Mouse (Mus musculus) stomach, embryonic 15.5 days (tissue): ENCODE results near the gene Fosl1. TPM values are rescaled to one million over a fixed set of nuclear protein-coding genes. Genes with fewer than 3 reads are reported as not detected.

ENCODE experiments used
- ATAC-seq: fragments of 200-750 bp; cut with Nextera tagmentation; 2 replicates; pipeline ENCODE4 v1.8.0; 2017; ENCODE audit warnings: low read depth, moderate number of reproducible peaks, moderate TSS enrichment; ENCODE audit not compliant: insufficient read depth, low FRiP score
- H3K27ac ChIP-seq: fragments of 300-500 bp; sonication (generic); 2 replicates; pipeline ENCODE4 v1.5.1; 2015; ENCODE audit warnings: mild to moderate bottlenecking, inconsistent platforms
- H3K27me3 ChIP-seq: fragments of 300-500 bp; sonication (generic); replicated peaks from 2 replicates; pipeline ENCODE4 v1.6.1; 2015; ENCODE audit warnings: inconsistent platforms
- H3K36me3 ChIP-seq: fragments of 300-500 bp; sonication (generic); 2 replicates; pipeline ENCODE4 v1.6.1; 2015; ENCODE audit warnings: inconsistent platforms
- H3K4me1 ChIP-seq: fragments of 300-500 bp; sonication (generic); 2 replicates; pipeline ENCODE4 v1.6.1; 2015; ENCODE audit warnings: inconsistent platforms
- H3K4me2 ChIP-seq: fragments of 300-500 bp; sonication (generic); 2 replicates; pipeline ENCODE4 v1.6.1; 2015; ENCODE audit warnings: mild to moderate bottlenecking, inconsistent platforms
- H3K4me3 ChIP-seq: fragments of 300-500 bp; sonication (generic); replicated peaks from 2 replicates; pipeline ENCODE4 v1.5.1; 2015; ENCODE audit warnings: inconsistent platforms
- H3K9ac ChIP-seq: fragments of 300-500 bp; sonication (generic); 2 replicates; pipeline ENCODE4 v1.6.1; 2015; ENCODE audit warnings: inconsistent platforms
- H3K9me3 ChIP-seq: fragments of 300-500 bp; sonication (generic); 2 replicates; pipeline ENCODE4 v1.6.1; 2016; ENCODE audit warnings: inconsistent platforms
- WGBS: fragments of 180-500 bp; shearing (Covaris S2); methylation state at CpG from one replicate; pipeline ENCODE4 v1.1.7; 2015; 5-methylcytosine and 5-hydroxymethylcytosine counted together
- polyA plus RNA-seq: library from polyadenylated mRNA; unstranded; fragments of >200 nt; fragmentation: Nextera tagmentation; extraction: Ambion mirVana; gene quantifications from 2 replicates; pipeline ENCODE4 v1.2.1, GENCODE M21; 2015

Fosl1 gene
- polyA plus RNA-seq, 1 experiment from 2014 or later, result not detected

DNA sequence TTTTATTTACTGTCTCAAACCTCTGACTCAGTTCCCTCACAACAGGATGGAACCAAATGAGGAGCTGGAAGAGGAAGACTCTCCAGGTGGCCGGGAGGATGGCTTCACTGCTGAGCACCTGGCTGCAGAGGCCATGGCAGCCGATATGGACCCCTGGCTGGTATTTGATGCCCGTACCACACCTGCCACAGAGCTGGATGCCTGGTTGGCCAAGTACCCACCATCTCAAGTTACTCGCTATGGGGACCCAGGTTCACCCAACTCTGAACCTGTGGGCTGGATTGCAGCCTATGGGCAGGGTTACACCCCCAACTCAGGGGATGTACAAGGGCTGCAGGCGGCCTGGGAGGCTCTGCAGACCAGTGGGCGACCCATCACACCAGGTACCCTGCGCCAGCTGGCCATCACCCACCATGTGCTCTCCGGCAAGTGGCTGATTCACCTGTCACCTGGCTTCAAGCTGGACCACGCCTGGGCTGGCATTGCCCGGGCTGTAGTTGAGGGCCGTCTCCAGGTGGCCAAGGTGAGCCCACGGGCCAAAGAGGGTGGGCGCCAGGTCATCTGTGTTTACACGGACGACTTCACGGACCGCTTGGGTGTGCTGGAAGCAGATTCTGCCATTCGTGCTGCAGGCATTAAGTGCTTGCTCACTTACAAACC is 21.3 kb upstream of the Fosl1 start:
- Histone ChIP-seq H3K36me3 (peaks cover 15% of the 10 kb centered on the region; the same call in 1 of the 2 replicates), H3K4me1 (peaks cover 31% of the 10 kb centered on the region), H3K27me3 (no peaks in the 10 kb centered on the region), H3K4me3 (peak overlapping the region; percentile 89), H3K9ac (peak overlapping the region; percentile 88; the same call in 1 of the 2 replicates), H3K4me2 (peak overlapping the region; percentile 80), H3K27ac (peak overlapping the region; percentile 85; the same call in 1 of the 2 replicates), H3K9me3 (no peaks in the 10 kb centered on the region)
- 84% methylated on average over 18 of the region's 18 CpGs for WGBS
- ATAC-seq, result no peak

DNA sequence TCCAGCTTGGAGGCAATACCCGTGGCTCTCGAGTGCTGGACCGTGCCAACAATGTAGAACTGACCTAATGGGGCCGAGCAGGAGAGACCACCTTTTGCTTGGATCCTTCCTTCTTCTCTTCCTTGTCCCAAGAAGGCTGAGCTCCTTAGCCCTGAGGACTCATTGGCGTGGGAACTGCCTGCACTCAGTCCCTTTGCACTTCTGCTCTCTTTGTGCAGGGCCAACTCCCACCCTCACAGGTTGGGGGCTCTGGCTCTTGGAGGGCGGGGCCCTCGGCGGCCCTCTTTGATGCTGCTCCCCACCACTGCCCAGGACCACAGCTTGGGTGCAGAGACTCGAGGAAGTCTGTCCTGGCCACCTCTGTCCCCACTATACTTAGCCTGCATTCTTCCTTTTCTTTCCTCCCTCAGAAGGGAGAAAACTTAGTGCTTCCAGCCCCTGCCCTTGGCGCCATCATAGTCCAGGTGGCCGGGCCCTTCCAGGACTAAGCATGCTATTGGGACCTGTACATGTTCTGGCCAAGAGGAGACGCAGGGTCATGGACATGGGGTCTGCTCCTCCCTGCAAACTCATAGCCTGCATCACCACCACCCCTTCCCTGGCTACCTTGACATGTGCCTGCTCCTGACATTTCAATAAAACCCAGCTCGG is 20.6 kb upstream of the Fosl1 start:
- no peak for ATAC-seq
- H3K27ac ChIP-seq, result no peak overlapping the region
- H3K4me3 ChIP-seq, result peak overlapping the region; percentile 89; the same call in 1 of the 2 replicates
- H3K9me3 ChIP-seq, result no peaks in the 10 kb centered on the region
- no peak overlapping the region for H3K9ac ChIP-seq
- H3K36me3 ChIP-seq, result peaks cover 14% of the 10 kb centered on the region; the same call in 1 of the 2 replicates
- H3K4me2 ChIP-seq, result peak overlapping the region; percentile 80
- WGBS, result 85% methylated on average over 13 of the region's 13 CpGs
- H3K27me3 ChIP-seq, result no peaks in the 10 kb centered on the region
- H3K4me1 ChIP-seq, result peaks cover 31% of the 10 kb centered on the region

DNA sequence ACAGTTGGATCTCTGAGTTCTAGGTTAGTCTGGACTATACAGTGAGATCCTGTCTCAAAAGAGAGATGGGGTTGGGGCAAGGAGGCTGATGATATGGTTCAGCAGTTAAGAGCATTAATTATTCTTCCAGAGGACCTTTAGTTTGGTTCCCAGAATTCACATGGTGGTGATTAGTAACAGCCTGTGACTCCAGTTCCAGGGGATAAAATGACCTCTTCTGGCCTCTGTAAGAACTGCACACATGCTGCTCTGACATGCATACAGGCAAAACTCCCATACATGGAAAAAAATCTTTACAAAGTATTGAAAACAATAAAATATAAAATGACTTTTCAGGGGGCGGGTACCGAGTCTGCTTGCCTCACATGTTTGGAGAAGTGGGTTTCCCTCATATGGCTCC is 19.3 kb upstream of the Fosl1 start:
- WGBS, result 85% methylated on average over 2 of the region's 2 CpGs
- ATAC-seq, result no peak
- Histone ChIP-seq H3K4me2 (no peak overlapping the region), H3K9me3 (no peaks in the 10 kb centered on the region), H3K36me3 (peaks cover 10% of the 10 kb centered on the region; the same call in 1 of the 2 replicates), H3K4me3 (no peak overlapping the region), H3K4me1 (peaks cover 34% of the 10 kb centered on the region), H3K27ac (no peak overlapping the region), H3K9ac (no peak overlapping the region), H3K27me3 (no peaks in the 10 kb centered on the region)

DNA sequence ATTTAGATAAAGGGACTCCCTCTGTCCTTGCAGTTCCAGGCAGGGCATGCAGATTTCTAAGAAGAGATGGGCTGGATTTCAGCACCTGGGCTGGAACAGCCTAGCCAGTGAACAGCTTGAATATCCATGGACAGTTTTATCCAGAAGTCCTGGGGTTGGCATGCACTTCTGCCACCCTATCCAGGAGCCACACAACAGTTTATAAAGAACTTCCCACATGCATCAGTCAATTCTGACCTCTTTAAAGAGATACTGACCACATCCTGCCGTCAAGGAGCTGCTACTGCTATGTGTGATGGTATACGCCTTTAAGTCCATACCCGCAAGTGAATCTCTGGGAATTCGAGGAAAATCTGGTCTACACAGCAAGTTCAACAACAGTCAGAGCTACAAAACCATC is 18.1 kb upstream of the Fosl1 start:
- Histone ChIP-seq H3K9me3 (no peaks in the 10 kb centered on the region), H3K9ac (no peak overlapping the region), H3K4me1 (peaks cover 32% of the 10 kb centered on the region), H3K4me2 (no peak overlapping the region), H3K36me3 (0 out of 2 replicates have a peak, but pooled peaks cover 9% of the 10 kb centered on the region), H3K4me3 (no peak overlapping the region), H3K27me3 (no peaks in the 10 kb centered on the region), H3K27ac (no peak overlapping the region)
- no peak for ATAC-seq
- WGBS, result 74% methylated on average over 4 of the region's 4 CpGs

DNA sequence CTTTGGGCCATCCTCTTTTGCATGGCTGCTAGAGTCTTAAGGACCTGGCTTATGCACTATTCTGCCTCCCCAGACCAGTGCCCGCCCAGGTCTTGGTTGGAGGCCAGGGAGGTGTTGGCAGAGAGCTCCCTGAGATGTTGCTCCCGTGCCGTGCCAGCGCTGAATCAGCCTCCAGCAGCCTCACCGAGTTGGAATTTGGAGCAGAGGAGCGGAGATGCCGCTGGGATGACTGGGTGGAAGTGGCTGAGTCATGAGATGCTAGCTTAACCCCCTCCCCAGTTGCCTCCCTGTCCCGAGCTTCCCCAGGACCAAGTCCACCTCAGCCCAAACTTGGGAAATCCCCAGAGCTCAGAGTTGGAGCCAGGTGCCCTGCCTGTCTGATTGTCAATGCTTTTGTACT is 17.5 kb upstream of the Fosl1 start:
- no peaks in the 10 kb centered on the region for H3K9me3 ChIP-seq
- 67% methylated on average over 8 of the region's 8 CpGs for WGBS
- H3K4me2 ChIP-seq, result no peak overlapping the region
- no peak overlapping the region for H3K4me3 ChIP-seq
- H3K9ac ChIP-seq, result no peak overlapping the region
- no peak for ATAC-seq
- H3K27me3 ChIP-seq, result no peaks in the 10 kb centered on the region
- H3K36me3 ChIP-seq, result 0 out of 2 replicates have a peak, but pooled peaks cover 9% of the 10 kb centered on the region
- H3K4me1 ChIP-seq, result peaks cover 34% of the 10 kb centered on the region
- H3K27ac ChIP-seq, result no peak overlapping the region

DNA sequence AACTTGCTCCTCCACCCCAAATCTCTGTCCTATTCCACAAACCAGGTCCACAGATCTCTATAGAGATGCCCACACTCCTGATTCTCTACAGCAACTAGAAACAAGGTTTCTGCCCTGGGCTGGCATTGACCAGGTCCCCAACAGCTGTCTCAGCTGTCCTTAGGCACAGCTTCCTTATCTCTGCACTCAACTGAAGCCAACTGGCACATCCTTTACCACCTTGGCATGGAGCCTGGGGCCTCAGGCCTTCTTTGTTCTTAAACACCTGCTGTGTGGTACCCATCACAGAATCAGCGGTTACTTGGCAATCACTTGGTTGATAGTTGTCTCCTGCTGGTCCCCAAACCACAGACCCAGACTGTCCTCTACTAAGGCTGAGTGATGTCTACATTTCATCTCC is 16.9 kb upstream of the Fosl1 start:
- no peak overlapping the region for H3K9ac ChIP-seq
- H3K4me1 ChIP-seq, result peaks cover 34% of the 10 kb centered on the region
- no peaks in the 10 kb centered on the region for H3K9me3 ChIP-seq
- H3K4me2 ChIP-seq, result no peak overlapping the region
- no peak for ATAC-seq
- no peak overlapping the region for H3K4me3 ChIP-seq
- 0 out of 2 replicates have a peak, but pooled peaks cover 9% of the 10 kb centered on the region for H3K36me3 ChIP-seq
- H3K27ac ChIP-seq, result no peak overlapping the region
- no peaks in the 10 kb centered on the region for H3K27me3 ChIP-seq
- 86% methylated on average over 1 of the region's 1 CpGs for WGBS

DNA sequence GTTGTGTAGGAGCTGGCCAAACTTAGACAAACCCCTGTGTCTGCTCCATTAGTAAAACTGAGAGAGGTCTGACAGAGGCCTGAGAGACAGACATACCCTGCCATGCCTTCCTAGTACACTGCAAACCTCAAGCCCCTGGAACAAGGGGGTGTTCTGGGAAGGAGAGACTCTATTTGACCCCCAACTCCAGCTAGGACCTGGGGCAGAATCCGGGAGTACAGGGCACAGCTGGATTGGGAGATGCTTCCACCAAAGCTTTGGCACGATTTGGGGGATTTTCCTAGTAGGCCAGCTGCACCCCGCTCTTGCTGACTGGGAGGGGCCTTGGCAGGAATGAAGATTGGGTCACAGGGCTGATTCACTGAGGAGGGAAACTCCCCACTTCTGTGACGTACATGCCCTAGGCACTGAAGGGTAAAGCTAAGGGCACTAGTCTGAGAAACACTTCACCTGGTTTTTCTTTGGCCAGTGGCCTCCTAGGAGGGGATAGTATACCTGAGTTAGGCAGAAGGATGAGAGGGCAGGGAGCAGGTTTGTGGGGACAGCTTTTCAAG is 15.4 kb upstream of the Fosl1 start:
- no peak overlapping the region for H3K9ac ChIP-seq
- H3K9me3 ChIP-seq, result no peaks in the 10 kb centered on the region
- ATAC-seq, result no peak
- no peak overlapping the region for H3K4me3 ChIP-seq
- 0 out of 2 replicates have a peak, but pooled peaks cover 2% of the 10 kb centered on the region for H3K36me3 ChIP-seq
- no peak overlapping the region for H3K4me2 ChIP-seq
- H3K27me3 ChIP-seq, result no peaks in the 10 kb centered on the region
- H3K4me1 ChIP-seq, result peaks cover 22% of the 10 kb centered on the region
- 71% methylated on average over 4 of the region's 4 CpGs for WGBS
- no peak overlapping the region for H3K27ac ChIP-seq

DNA sequence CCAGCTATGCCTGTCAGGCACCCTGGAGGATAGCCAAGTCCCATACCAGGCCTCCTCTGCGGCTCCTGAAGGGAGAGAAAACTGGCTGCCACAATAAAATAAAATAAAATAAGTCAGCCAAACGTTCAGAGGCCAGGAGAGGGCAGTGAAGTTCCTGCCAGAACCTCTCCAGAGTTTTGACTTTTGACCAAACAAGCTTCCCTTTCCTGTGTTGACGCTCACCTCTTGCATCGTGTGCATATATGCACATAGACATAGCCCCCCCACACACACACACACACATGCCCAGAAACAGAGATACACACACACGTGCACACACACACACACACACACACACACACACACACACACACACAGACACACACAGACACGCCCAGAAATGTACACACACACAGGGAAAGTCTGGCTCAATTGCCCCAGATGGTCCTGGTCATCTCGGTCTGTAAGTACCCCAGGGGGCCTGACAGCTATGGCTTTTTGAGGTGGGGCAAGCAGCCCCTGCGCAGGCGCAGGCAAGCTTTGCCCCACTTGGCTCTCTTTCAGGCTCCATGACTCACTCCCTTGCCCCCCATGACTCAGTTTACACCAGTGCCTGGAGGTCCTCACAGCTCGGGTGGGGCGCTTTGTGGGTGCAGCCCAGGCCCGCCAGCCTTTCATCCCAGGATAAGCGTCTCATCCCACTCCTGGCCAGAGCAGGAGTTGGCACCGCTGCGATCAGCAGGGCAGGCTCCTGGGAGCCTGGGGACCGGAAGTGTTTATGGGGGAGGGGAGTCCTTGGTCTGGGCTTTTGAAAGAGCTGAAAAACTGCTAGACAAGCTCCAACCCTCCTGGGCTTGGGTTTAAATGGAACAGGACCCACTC is 14.1 kb upstream of the Fosl1 start:
- Histone ChIP-seq H3K9ac (peak overlapping the region; percentile 39), H3K27ac (peak overlapping the region; percentile 79), H3K4me1 (peaks cover 19% of the 10 kb centered on the region), H3K9me3 (no peaks in the 10 kb centered on the region), H3K27me3 (no peaks in the 10 kb centered on the region), H3K4me2 (peak overlapping the region; percentile 89), H3K36me3 (no peaks in the 10 kb centered on the region), H3K4me3 (peak overlapping the region; percentile 36)
- WGBS, result 2% methylated on average over 16 of the region's 16 CpGs
- peak; percentile 61 for ATAC-seq

DNA sequence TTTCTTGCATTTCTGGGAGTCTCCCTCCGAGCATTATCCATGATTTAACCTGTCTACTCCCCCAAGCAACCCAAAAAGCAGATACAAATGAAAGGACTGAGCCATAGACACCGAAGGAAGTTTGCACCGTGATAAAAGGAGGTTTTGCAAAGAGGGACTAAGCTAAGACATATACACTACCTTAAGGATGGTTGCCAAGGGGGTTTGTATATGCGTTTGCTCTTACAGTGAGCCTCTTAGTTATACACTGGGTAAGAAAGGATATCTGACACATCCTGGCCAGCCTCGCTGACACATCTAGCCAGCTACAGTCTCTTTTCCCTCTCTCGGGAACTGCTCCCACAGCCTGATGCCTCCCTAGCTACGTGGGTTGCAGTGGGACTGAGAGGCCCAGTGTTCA is 13.4 kb upstream of the Fosl1 start:
- H3K4me2 ChIP-seq, result peak overlapping the region; percentile 89
- H3K36me3 ChIP-seq, result no peaks in the 10 kb centered on the region
- H3K27me3 ChIP-seq, result no peaks in the 10 kb centered on the region
- peak overlapping the region; percentile 36; the same call in 1 of the 2 replicates for H3K4me3 ChIP-seq
- 49% methylated on average over 7 of the region's 7 CpGs for WGBS
- H3K4me1 ChIP-seq, result peaks cover 19% of the 10 kb centered on the region
- ATAC-seq, result no peak
- H3K9me3 ChIP-seq, result no peaks in the 10 kb centered on the region
- no peak overlapping the region for H3K9ac ChIP-seq
- peak overlapping the region; percentile 79; the same call in 1 of the 2 replicates for H3K27ac ChIP-seq

DNA sequence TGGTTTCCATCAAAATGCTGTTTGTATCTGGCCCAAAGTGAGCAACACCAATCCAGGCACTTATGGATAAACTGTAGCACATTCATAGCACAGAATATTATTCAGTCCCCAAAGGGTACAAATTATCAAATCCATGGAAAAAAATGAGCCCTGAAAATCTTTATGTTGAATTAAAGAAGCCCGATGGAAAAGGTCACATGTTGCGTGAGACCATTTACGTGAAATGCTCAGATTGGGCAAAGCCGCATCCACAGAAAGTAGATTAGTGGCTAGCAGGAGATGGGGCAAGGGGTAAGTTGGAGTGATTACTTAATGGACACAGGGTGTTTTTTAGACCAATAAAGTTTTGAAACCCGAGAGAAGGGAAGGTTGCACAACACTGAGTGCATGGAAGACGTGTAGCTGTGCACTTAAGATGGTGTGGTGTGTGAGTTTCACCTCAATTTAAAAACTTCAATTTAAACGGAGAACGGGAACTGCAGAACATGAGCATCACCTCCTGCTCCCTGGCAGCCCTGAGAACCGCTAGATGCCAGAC is 2.9 kb upstream of the Fosl1 start:
- H3K4me1 ChIP-seq, result peaks cover 14% of the 10 kb centered on the region
- H3K9ac ChIP-seq, result no peak overlapping the region
- ATAC-seq, result no peak
- H3K27ac ChIP-seq, result no peak overlapping the region
- no peaks in the 10 kb centered on the region for H3K36me3 ChIP-seq
- H3K9me3 ChIP-seq, result no peaks in the 10 kb centered on the region
- no peak overlapping the region for H3K4me3 ChIP-seq
- peaks cover 25% of the 10 kb centered on the region; the same call in 1 of the 2 replicates for H3K27me3 ChIP-seq
- 53% methylated on average over 9 of the region's 9 CpGs for WGBS
- H3K4me2 ChIP-seq, result no peak overlapping the region

DNA sequence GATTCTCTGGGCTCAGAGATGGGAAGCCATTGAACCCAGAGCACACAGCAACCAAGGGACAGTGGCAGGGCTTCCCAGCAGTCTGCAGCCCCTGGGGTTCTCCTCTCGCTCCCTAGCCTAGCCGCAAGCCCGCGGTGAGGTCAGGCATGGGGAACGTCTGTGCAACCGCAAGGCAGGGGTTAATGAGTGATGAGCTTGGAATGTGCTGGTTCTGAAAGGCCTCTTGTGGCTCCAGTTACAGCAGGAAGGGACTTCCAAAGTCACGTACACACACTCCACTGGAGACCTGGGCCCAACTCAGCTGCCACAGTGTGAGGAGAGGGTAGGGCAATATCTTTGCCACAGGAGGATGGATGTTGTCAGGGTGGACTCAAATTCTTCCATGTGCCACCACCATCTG is 2.4 kb upstream of the Fosl1 start:
- Histone ChIP-seq H3K9me3 (no peaks in the 10 kb centered on the region), H3K4me1 (peaks cover 14% of the 10 kb centered on the region), H3K9ac (no peak overlapping the region), H3K36me3 (no peaks in the 10 kb centered on the region), H3K4me2 (no peak overlapping the region), H3K27ac (no peak overlapping the region), H3K4me3 (no peak overlapping the region), H3K27me3 (peaks cover 26% of the 10 kb centered on the region; the same call in 1 of the 2 replicates)
- WGBS, result 21% methylated on average over 7 of the region's 7 CpGs
- no peak for ATAC-seq
